Mouse (Mus musculus) cerebellum, adult (tissue): ENCODE results near the gene Ube2h.

Experiments
- ATAC-seq: cut with Nextera tagmentation; 2 replicates; pipeline ENCODE4 v1.9.2; 2017; ENCODE audit warnings: mild to moderate bottlenecking, moderate library complexity, mixed read lengths; ENCODE audit not compliant: insufficient number of reproducible peaks, low FRiP score, low TSS enrichment

Ube2h gene

GRCm38 (mm10) chr6:30252271-30253010 is 51.9 kb downstream of the Ube2h start:
- no peak for ATAC-seq

- no peak for ATAC-seq
Measured at GRCm38 (mm10) chr6:30248708-30249107, 55.6 kb downstream of the Ube2h start.

GRCm38 (mm10) chr6:30245940-30246339 is 58.4 kb downstream of the Ube2h start:
- ATAC-seq, result no peak

- no peak for ATAC-seq
Measured at GRCm38 (mm10) chr6:30245397-30245796, 58.9 kb downstream of the Ube2h start.

- no peak for ATAC-seq
Measured at GRCm38 (mm10) chr6:30243347-30244007, 60.9 kb downstream of the Ube2h start.

GRCm38 (mm10) chr6:30242928-30243327 is 61.4 kb downstream of the Ube2h start:
- no peak for ATAC-seq

- no peak for ATAC-seq
Measured at GRCm38 (mm10) chr6:30240105-30240504, 64.2 kb downstream of the Ube2h start.

GRCm38 (mm10) chr6:30239207-30239606 is 65.1 kb downstream of the Ube2h start:
- ATAC-seq, result no peak

- no peak for ATAC-seq
Measured at GRCm38 (mm10) chr6:30238079-30238478, 66.3 kb downstream of the Ube2h start.

- no peak for ATAC-seq
Measured at GRCm38 (mm10) chr6:30236564-30236963, 67.8 kb downstream of the Ube2h start.

- no peak for ATAC-seq
Measured at GRCm38 (mm10) chr6:30231758-30232293, 72.5 kb downstream of the Ube2h start.

- ATAC-seq, result 0 out of 2 replicates have a peak, but pooled peaks have one; percentile 20
Measured at GRCm38 (mm10) chr6:30230246-30230645, 74.1 kb downstream of the Ube2h start.

GRCm38 (mm10) chr6:30228921-30229320 is 75.4 kb downstream of the Ube2h start:
- ATAC-seq, result no peak

GRCm38 (mm10) chr6:30228353-30228752 is 76.0 kb downstream of the Ube2h start:
- no peak for ATAC-seq

- ATAC-seq, result no peak
Measured at GRCm38 (mm10) chr6:30226971-30227700, 77.2 kb downstream of the Ube2h start.

GRCm38 (mm10) chr6:30224693-30225092 is 79.6 kb downstream of the Ube2h start:
- ATAC-seq, result no peak

GRCm38 (mm10) chr6:30222321-30222720 is 82.0 kb downstream of the Ube2h start:
- no peak for ATAC-seq

- ATAC-seq, result no peak
Measured at GRCm38 (mm10) chr6:30217581-30217980, 86.8 kb downstream of the Ube2h start.

GRCm38 (mm10) chr6:30212468-30212867 is 91.9 kb downstream of the Ube2h start:
- no peak for ATAC-seq

- no peak for ATAC-seq
Measured at GRCm38 (mm10) chr6:30211641-30212455, 92.5 kb downstream of the Ube2h start.
